14 mouse cellular contexts compared by ENCODE assay signal in the genomic region with DNA sequence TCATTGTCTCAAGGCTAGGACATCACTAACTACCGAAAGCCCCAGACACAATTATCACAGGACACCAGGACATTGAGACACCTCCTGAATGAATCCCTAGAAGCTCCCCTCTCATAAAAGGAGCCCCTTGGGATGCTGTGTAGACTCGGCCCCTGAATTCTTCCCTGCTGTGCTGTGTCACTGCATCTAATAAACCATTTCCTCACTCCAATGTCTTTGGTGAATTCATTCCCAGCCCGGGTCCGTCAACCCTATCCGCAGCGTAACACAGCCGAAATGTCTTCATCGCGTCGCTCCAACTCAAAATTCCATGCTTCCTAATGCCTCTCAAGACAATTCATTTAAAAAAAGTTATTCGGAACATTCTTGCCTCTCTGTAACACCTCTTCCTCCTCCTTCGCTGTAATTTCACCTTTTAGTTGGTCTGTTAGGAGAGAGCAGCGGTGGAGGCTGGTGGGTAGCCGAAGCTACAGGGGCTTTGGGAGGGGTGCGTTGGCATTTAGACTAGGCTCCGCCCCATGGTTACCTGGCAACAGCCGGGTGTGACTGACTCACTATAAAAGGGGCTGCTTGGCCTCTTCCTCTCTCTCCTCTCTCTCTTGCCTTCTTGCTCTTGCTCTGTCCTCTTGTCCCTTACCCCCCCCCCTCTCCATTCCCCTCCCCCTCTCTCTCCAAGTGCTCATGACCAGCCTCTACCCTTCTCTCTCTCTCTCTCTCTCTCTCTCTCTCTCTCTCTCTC. TPM values are rescaled to one million over a fixed set of nuclear protein-coding genes. Genes with fewer than 3 reads are reported as not detected.
DNase-seq lines count a peak whose midpoint lies in the region; ATAC-seq lines count a peak whose summit lies in the region.
"Had no signal": no experiment of that assay in that cellular context is flagged by ENCODE, and none has a peak within 500 bp of the region (broad histone marks: within the 10 kb centered on the region; RNA-seq: fewer than 3 reads in every experiment).

No protein-coding gene starts in this region.

- WGBS in neural tube, embryonic 11.5 days: 58% methylated on average over 17 of the region's 17 CpGs
- 59% methylated on average over 17 of the region's 17 CpGs for WGBS in embryonic facial prominence, embryonic 14.5 days
- WGBS in midbrain, embryonic 12.5 days: 55% methylated on average over 17 of the region's 17 CpGs

- ATAC-seq in neural tube, embryonic 11.5 days (ENCODE audit: insufficient read depth, low FRiP score, low TSS enrichment): peak; percentile 80
- ATAC-seq in embryonic facial prominence, embryonic 14.5 days (ENCODE audit: low read depth): no peak
- ATAC-seq in midbrain, embryonic 12.5 days (ENCODE audit: low FRiP score, low read depth): peak; percentile 76

- no peaks in the 10 kb centered on the region for H3K36me3 ChIP-seq in neural tube, embryonic 11.5 days (ENCODE audit: control insufficient read depth, insufficient read depth, low read length)
- H3K36me3 ChIP-seq in embryonic facial prominence, embryonic 14.5 days (ENCODE audit: control insufficient read depth, insufficient read depth, low read length): no peaks in the 10 kb centered on the region
- H3K36me3 ChIP-seq in midbrain, embryonic 12.5 days: no peaks in the 10 kb centered on the region
- H3K36me3 ChIP-seq: embryonic facial prominence, embryonic 12.5 days had no signal

- no peak overlapping the region for H3K27ac ChIP-seq in neural tube, embryonic 11.5 days (ENCODE audit: low read depth, low read length)
- H3K27ac ChIP-seq in embryonic facial prominence, embryonic 14.5 days (replicated peaks; ENCODE audit: low read depth, low read length): no peak overlapping the region
- no peak overlapping the region for H3K27ac ChIP-seq in midbrain, embryonic 12.5 days (replicated peaks)
- H3K27ac ChIP-seq: embryonic facial prominence, embryonic 12.5 days; left cerebral cortex, adult 2 months had no signal

- no peaks in the 10 kb centered on the region for H3K27me3 ChIP-seq in neural tube, embryonic 11.5 days (ENCODE audit: control insufficient read depth, insufficient read depth, low read length)
- H3K27me3 ChIP-seq in embryonic facial prominence, embryonic 14.5 days (replicated peaks; ENCODE audit: control insufficient read depth, insufficient read depth, low read length): no peaks in the 10 kb centered on the region
- H3K27me3 ChIP-seq in midbrain, embryonic 12.5 days: no peaks in the 10 kb centered on the region
- H3K27me3 ChIP-seq: embryonic facial prominence, embryonic 12.5 days had no signal

- 0 out of 2 replicates have a peak, but pooled peaks cover 3% of the 10 kb centered on the region for H3K4me1 ChIP-seq in neural tube, embryonic 11.5 days (ENCODE audit: control insufficient read depth, insufficient read depth, low read length)
- peaks cover 4% of the 10 kb centered on the region; the same call in 1 of the 2 replicates for H3K4me1 ChIP-seq in embryonic facial prominence, embryonic 14.5 days (ENCODE audit: control insufficient read depth, insufficient read depth, low read length)
- 0 out of 2 replicates have a peak, but pooled peaks cover 7% of the 10 kb centered on the region for H3K4me1 ChIP-seq in midbrain, embryonic 12.5 days

- H3K4me2 ChIP-seq in neural tube, embryonic 11.5 days (ENCODE audit: low read depth): no peak overlapping the region
- no peak overlapping the region for H3K4me2 ChIP-seq in embryonic facial prominence, embryonic 14.5 days (ENCODE audit: low read depth, low read length)
- peak overlapping the region; percentile 8; the same call in 1 of the 2 replicates for H3K4me2 ChIP-seq in midbrain, embryonic 12.5 days (replicated peaks)
- H3K4me2 ChIP-seq: embryonic facial prominence, embryonic 12.5 days had no signal

- no peak overlapping the region for H3K4me3 ChIP-seq in neural tube, embryonic 11.5 days (ENCODE audit: low read depth, low read length)
- no peak overlapping the region for H3K4me3 ChIP-seq in embryonic facial prominence, embryonic 14.5 days (ENCODE audit: low read depth, low read length)
- no peak overlapping the region for H3K4me3 ChIP-seq in midbrain, embryonic 12.5 days
- H3K4me3 ChIP-seq: embryonic facial prominence, embryonic 12.5 days; left cerebral cortex, adult 2 months had no signal

- DNase-seq in neural tube, embryonic 11.5 days (ENCODE audit: low spot score): peak; percentile 55
- DNase-seq in neural tube, embryonic 10.5 days (ENCODE audit: extremely low spot score, low spot score): no peak
- peak; percentile 20 for DNase-seq in embryonic facial prominence, embryonic 14.5 days (ENCODE audit: low spot score)
- DNase-seq in thymus, postnatal 4 days: peak; percentile 67
- no peak for DNase-seq in gastrocnemius, postnatal 10 days
- no peak for DNase-seq in layer of hippocampus, postnatal 36 days
- DNase-seq: lung, postnatal 4 days had no signal

- no peak overlapping the region for H3K9ac ChIP-seq in neural tube, embryonic 11.5 days (ENCODE audit: low read length)
- H3K9ac ChIP-seq in embryonic facial prominence, embryonic 14.5 days (ENCODE audit: low read depth, low read length): no peak overlapping the region
- no peak overlapping the region for H3K9ac ChIP-seq in midbrain, embryonic 12.5 days (replicated peaks)
- H3K9ac ChIP-seq: embryonic facial prominence, embryonic 12.5 days had no signal

- H3K9me3 ChIP-seq in neural tube, embryonic 11.5 days (ENCODE audit: control insufficient read depth, low read length): no peaks in the 10 kb centered on the region
- H3K9me3 ChIP-seq in embryonic facial prominence, embryonic 14.5 days (ENCODE audit: control insufficient read depth, low read length): no peaks in the 10 kb centered on the region
- H3K9me3 ChIP-seq in midbrain, embryonic 12.5 days: no peaks in the 10 kb centered on the region
- H3K9me3 ChIP-seq: embryonic facial prominence, embryonic 12.5 days had no signal

RNA-seq across cellular contexts. Expression of a gene that starts 25.6 kb away (rescaled TPM):
- not detected in 2 replicates for polyA plus RNA-seq in neural tube, embryonic 11.5 days (2014; fragmentation: Nextera tagmentation; extraction: Ambion mirVana)
- not detected in 2 replicates for polyA plus RNA-seq in embryonic facial prominence, embryonic 14.5 days (2014; fragmentation: Nextera tagmentation; extraction: Ambion mirVana)
- not detected in 2 replicates for polyA plus RNA-seq in midbrain, embryonic 12.5 days (2016; fragmentation: Nextera tagmentation; extraction: Ambion mirVana)
- not detected for total RNA-seq in gastrocnemius, postnatal 10 days (2021)
- total RNA-seq in layer of hippocampus, postnatal 36 days (2021): not detected
- total RNA-seq: left cerebral cortex, adult 2 months; neutrophil, adult 5-6 weeks had no signal
- polyA plus RNA-seq: embryonic facial prominence, embryonic 12.5 days; heart, embryonic 16.5 days; kidney, embryonic 16.5 days; spleen, adult 2 months had no signal

Comparison
In these comparisons a context has a peak if more than half of its experiments do, and no peak if none do; other contexts are left out.
1. DNase-seq: peak in neural tube, embryonic 11.5 days (single experiment), embryonic facial prominence, embryonic 14.5 days (single experiment) and thymus, postnatal 4 days (single experiment); none in neural tube, embryonic 10.5 days (single experiment), gastrocnemius, postnatal 10 days (single experiment) and layer of hippocampus, postnatal 36 days (0 of 2).